Mouse (Mus musculus) kidney, adult 11 months (tissue): ENCODE data around the gene Ube2k.

Source experiments
- DNase-seq: peaks from one replicate; pipeline ENCODE4 v3.0.0; 2022

Ube2k gene

DNA sequence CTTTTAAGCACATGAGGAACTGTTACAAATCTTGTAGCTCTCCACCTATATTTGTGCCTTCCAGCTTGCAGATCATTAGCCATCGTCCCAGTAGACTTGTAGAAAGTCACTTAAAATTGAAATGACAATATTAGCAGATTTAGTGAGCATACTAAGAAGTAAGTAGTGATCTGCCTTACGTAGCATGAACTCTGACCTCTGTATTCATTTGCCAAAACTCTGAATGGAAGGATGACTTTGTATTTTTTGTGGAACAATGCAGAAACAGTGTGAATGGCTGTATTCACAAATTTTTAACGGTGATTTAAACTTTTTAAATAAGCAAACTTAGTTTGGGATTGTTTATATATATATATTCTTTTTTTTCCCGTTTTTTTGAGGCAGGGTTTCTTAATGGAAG, 1.8 kb downstream of the Ube2k start:
- DNase-seq = no peak

GRCm38 (mm10) chr5:65539786-65540185, 2.8 kb downstream of the Ube2k start:
- DNase-seq = no peak

GRCm38 (mm10) chr5:65541889-65542288, 4.9 kb downstream of the Ube2k start:
- DNase-seq = no peak

DNA sequence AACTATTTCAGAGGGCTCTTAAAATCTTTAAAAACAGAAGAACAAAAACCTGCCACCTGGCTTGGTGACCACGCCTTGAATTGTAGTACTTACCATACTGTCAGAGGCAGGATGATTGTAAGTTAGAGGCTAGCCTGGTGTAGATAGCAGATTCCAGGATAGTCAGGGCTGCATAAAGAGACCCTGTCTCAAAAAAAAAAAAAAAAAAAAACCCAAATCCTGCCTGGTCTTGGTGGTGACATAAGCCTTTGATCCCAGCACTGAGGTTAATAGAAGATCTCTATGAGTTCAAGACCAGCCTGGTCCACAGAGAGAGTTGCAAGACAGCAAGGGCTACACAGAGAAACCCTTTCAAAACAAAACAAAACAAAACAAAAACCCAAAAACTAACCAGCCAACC, 6.5 kb downstream of the Ube2k start:
- no peak for DNase-seq

GRCm38 (mm10) chr5:65544616-65545015, 7.6 kb downstream of the Ube2k start:
- DNase-seq = no peak

- no peak for DNase-seq
Observed at GRCm38 (mm10) chr5:65549677-65550076, 12.6 kb downstream of the Ube2k start.

- no peak for DNase-seq
Observed at GRCm38 (mm10) chr5:65557109-65557508, 20.1 kb downstream of the Ube2k start.

DNA sequence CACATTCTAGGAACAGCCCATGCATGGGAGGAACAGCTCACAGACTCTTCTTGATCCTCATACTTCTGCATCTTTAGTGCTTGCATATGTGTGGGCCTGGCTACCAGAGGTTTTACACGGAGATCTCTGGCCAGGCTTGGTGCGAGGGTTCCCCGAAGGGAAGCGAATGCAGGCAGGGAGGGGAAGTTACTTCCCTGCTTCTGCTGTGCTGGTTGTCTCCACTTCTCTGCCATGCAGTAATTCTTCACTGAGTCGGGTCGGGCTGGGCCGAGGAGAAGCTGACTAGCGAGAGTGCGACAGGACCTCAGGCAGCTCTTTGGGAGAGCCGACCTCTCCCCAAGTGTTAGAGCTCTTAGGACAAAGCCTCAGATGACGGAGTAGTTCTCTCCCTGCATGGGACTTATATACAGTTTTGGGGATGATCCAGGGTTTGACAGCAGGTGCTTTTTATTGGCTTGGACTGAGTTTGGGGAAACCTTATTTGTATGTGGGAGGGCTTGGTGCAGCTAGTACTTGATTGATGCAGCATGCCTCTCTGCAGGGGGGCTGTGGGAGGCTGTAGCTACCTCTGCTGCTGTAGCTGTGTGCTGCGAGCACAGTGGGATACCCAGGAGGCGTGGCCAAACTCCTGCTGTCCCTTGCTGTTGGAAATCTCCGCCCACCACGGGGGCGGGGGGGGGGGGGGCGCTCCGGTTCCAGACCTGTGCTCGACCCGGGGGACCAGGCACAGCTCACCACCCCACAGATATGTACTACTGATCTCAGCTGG, 24.3 kb downstream of the Ube2k start:
- no peak for DNase-seq

- DNase-seq = no peak
Observed at GRCm38 (mm10) chr5:65565486-65565885, 28.5 kb downstream of the Ube2k start.

GRCm38 (mm10) chr5:65574876-65575275, 37.8 kb downstream of the Ube2k start:
- DNase-seq = no peak

- no peak for DNase-seq
Observed at GRCm38 (mm10) chr5:65575896-65576295, 38.9 kb downstream of the Ube2k start.

- DNase-seq = no peak
Observed at GRCm38 (mm10) chr5:65578545-65578944, 41.5 kb downstream of the Ube2k start.

DNA sequence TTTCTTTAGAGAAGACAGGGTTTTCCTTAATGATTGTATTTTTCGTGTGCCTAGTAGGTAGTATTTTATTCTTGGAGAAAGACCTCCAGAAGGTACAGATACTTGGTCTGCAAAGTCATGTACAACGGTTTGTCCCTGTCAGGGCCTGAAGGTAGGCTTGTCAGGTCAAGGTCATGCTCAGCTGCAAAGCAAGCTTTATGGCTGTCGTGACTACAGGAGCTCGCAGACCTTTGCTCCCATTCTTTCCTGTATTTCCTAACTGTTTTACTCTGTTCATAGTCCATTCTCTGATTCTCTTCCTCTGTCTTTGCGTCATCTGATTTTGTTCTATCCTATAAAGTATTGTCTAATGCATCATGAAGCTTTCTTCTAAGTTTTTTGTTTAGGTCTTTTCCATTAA, 49.3 kb downstream of the Ube2k start:
- DNase-seq = peak; percentile 28

DNA sequence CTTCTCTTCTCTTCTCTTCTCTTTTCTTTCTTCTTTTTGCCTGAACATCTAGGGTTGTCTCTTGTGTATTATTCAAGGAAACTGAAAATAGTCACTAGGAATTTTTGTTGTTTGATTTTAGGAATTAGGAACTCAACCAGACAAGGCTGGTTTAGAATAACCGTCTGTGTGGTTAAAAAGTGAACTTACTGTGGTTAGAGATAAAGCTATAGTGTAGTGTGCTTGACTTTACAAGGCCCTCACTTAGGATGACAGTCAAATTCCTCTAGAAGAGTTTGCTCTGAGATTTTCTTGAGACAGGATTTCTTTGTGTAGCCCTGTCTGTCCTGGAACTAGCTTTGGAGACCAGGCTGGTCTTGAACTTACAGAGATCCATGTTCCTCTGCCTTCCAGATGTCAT, 53.2 kb downstream of the Ube2k start:
- DNase-seq = no peak

DNA sequence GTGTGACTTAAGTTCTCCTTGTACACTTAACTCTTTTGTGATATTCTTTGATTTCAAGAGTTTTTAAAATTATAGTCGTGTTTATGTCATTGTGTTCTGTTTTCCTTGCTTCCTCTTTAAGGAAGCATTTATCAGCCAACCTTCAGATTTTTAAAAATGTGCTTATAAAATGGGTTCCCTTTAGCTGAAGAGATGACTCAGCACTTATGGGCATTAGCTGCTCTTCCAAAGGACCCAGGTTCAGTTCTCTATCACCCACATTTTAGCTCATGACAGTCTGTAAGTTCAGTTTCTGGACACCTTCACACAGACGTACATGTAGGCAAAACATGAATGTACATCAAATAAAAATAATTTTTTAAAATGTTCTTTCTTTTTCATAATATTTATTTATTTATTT, 55.4 kb downstream of the Ube2k start:
- DNase-seq = no peak

- DNase-seq = no peak
Observed at GRCm38 (mm10) chr5:65599681-65600080, 62.6 kb downstream of the Ube2k start.

- DNase-seq = no peak
Observed at GRCm38 (mm10) chr5:65606820-65607219, 69.8 kb downstream of the Ube2k start.

- DNase-seq = peak; percentile 49
Observed at GRCm38 (mm10) chr5:65609769-65610168, 72.7 kb downstream of the Ube2k start.

GRCm38 (mm10) chr5:65610541-65610940, 73.5 kb downstream of the Ube2k start:
- DNase-seq = no peak

- DNase-seq = no peak
Observed at GRCm38 (mm10) chr5:65613152-65613924, 76.3 kb downstream of the Ube2k start.

GRCm38 (mm10) chr5:65624340-65624739, 87.3 kb downstream of the Ube2k start:
- DNase-seq = no peak

GRCm38 (mm10) chr5:65638896-65639295, 101.9 kb downstream of the Ube2k start:
- DNase-seq = no peak
